Mouse (Mus musculus): Measurements from ENCODE around the gene Rnase12. TPM values are rescaled to one million over a fixed set of nuclear protein-coding genes. Genes with fewer than 3 reads are reported as not detected.
"Not testable (repeated sequence)": the region's sequence is repeated elsewhere in the genome, so short reads cannot be mapped to it uniquely, and the experiment has no call there.

Rnase12 gene
- total and polyA plus RNA-seq, 2 experiments = not detected

- Histone ChIP-seq H3K9ac (ENCODE audit: low read depth, low read length) (peak overlapping the region; percentile 45), H3K27ac (replicated peaks; ENCODE audit: insufficient read depth, low read depth, low read length) (peak overlapping the region; percentile 10; the same call in 1 of the 2 replicates), H3K4me1 (ENCODE audit: control insufficient read depth, insufficient read depth, low read length) (peaks cover 17% of the 10 kb centered on the region), H3K4me3 (ENCODE audit: insufficient read depth, low read depth, low read length) (peak overlapping the region; percentile 66), H3K36me3 (ENCODE audit: control insufficient read depth, insufficient read depth, low read length) (peaks cover 13% of the 10 kb centered on the region; the same call in 1 of the 2 replicates)
- 9% methylated on average over 1 of the region's 1 CpGs for WGBS
- DNase-seq (ENCODE audit: extremely low read depth, low read depth, low spot score) = peak; percentile 64
- not testable (repeated sequence) for H3K79me2 ChIP-seq (ENCODE audit: control insufficient read depth, insufficient read depth, low read length); H3K27me3 ChIP-seq (ENCODE audit: control insufficient read depth, insufficient read depth, low read length)
- peak; percentile 24; the same call in 1 of the 2 replicates for TF ChIP-seq CTCF (IDR thresholded peaks at IDR 0.05; ENCODE audit: low read depth, low read length)
Measured at GRCm38 (mm10) chr14:51098300-51098699, 40.8 kb upstream of the Rnase12 start.

GRCm38 (mm10) chr14:51095736-51096524, 38.5 kb upstream of the Rnase12 start:
- peak overlapping the region; percentile 76 for H3K27ac ChIP-seq (replicated peaks; ENCODE audit: insufficient read depth, low read depth, low read length)
- no peak overlapping the region for H3K9ac ChIP-seq (ENCODE audit: low read depth, low read length)

GRCm38 (mm10) chr14:51094921-51095320, 37.5 kb upstream of the Rnase12 start:
- 43% methylated on average over 8 of the region's 9 CpGs for WGBS
- peaks cover 20% of the 10 kb centered on the region for H3K4me1 ChIP-seq (ENCODE audit: control insufficient read depth, insufficient read depth, low read length)
- H3K4me3 ChIP-seq (ENCODE audit: insufficient read depth, low read depth, low read length) = no peak overlapping the region
- no peaks in the 10 kb centered on the region for H3K27me3 ChIP-seq (ENCODE audit: control insufficient read depth, insufficient read depth, low read length)
- H3K79me2 ChIP-seq (ENCODE audit: control insufficient read depth, insufficient read depth, low read length) = peaks cover 5% of the 10 kb centered on the region; the same call in 1 of the 2 replicates
- peak overlapping the region; percentile 47; the same call in 1 of the 2 replicates for H3K9ac ChIP-seq (ENCODE audit: low read depth, low read length)
- no peak for DNase-seq (ENCODE audit: extremely low read depth, low read depth, low spot score)
- peaks cover 1% of the 10 kb centered on the region; the same call in 1 of the 2 replicates for H3K36me3 ChIP-seq (ENCODE audit: control insufficient read depth, insufficient read depth, low read length)
- TF ChIP-seq POLR2A (IDR thresholded peaks at IDR 0.05; ENCODE audit: extremely low read depth, insufficient read depth, low read length) (no peak), CTCF (IDR thresholded peaks at IDR 0.05; ENCODE audit: low read depth, low read length) (no peak)
- peak overlapping the region; percentile 80 for H3K27ac ChIP-seq (replicated peaks; ENCODE audit: insufficient read depth, low read depth, low read length)

More at GRCm38 (mm10) chr14:51095736-51096524, 38.5 kb upstream of the Rnase12 start:
- Histone ChIP-seq H3K4me3 (ENCODE audit: insufficient read depth, low read depth, low read length) (peak overlapping the region; percentile 53), H3K27me3 (ENCODE audit: control insufficient read depth, insufficient read depth, low read length) (no peaks in the 10 kb centered on the region), H3K4me1 (ENCODE audit: control insufficient read depth, insufficient read depth, low read length) (peaks cover 20% of the 10 kb centered on the region), H3K36me3 (ENCODE audit: control insufficient read depth, insufficient read depth, low read length) (peaks cover 9% of the 10 kb centered on the region; the same call in 1 of the 2 replicates), H3K79me2 (ENCODE audit: control insufficient read depth, insufficient read depth, low read length) (peaks cover 5% of the 10 kb centered on the region; the same call in 1 of the 2 replicates)
- WGBS = 12% methylated on average over 9 of the region's 9 CpGs
- DNase-seq (ENCODE audit: extremely low read depth, low read depth, low spot score) = peak; percentile 99
- TF ChIP-seq CTCF (IDR thresholded peaks at IDR 0.05; ENCODE audit: low read depth, low read length) = no peak
- TF ChIP-seq POLR2A (IDR thresholded peaks at IDR 0.05; ENCODE audit: extremely low read depth, insufficient read depth, low read length) = peak; percentile 46

- DNase-seq (ENCODE audit: extremely low read depth, low read depth, low spot score) = peak; percentile 93
- H3K36me3 ChIP-seq (ENCODE audit: control insufficient read depth, insufficient read depth, low read length) = 0 out of 2 replicates have a peak, but pooled peaks cover 1% of the 10 kb centered on the region
- TF ChIP-seq CTCF (IDR thresholded peaks at IDR 0.05; ENCODE audit: low read depth, low read length) = no peak
- TF ChIP-seq POLR2A (IDR thresholded peaks at IDR 0.05; ENCODE audit: extremely low read depth, insufficient read depth, low read length) = 0 out of 2 replicates have a peak, but pooled peaks have one; percentile 7
- H3K27ac ChIP-seq (replicated peaks; ENCODE audit: insufficient read depth, low read depth, low read length) = peak overlapping the region; percentile 89
- H3K4me1 ChIP-seq (ENCODE audit: control insufficient read depth, insufficient read depth, low read length) = peaks cover 20% of the 10 kb centered on the region
- H3K79me2 ChIP-seq (ENCODE audit: control insufficient read depth, insufficient read depth, low read length) = peaks cover 5% of the 10 kb centered on the region; the same call in 1 of the 2 replicates
- H3K4me3 ChIP-seq (ENCODE audit: insufficient read depth, low read depth, low read length) = no peak overlapping the region; the same call in 1 of the 2 replicates
- H3K9ac ChIP-seq (ENCODE audit: low read depth, low read length) = peak overlapping the region; percentile 31; the same call in 1 of the 2 replicates
- 20% methylated on average over 5 of the region's 5 CpGs for WGBS
- no peaks in the 10 kb centered on the region for H3K27me3 ChIP-seq (ENCODE audit: control insufficient read depth, insufficient read depth, low read length)
Measured at GRCm38 (mm10) chr14:51094096-51094875, 36.8 kb upstream of the Rnase12 start.

GRCm38 (mm10) chr14:51093496-51093895, 36.0 kb upstream of the Rnase12 start:
- H3K4me1 ChIP-seq (ENCODE audit: control insufficient read depth, insufficient read depth, low read length) = peaks cover 18% of the 10 kb centered on the region
- H3K27ac ChIP-seq (replicated peaks; ENCODE audit: insufficient read depth, low read depth, low read length) = peak overlapping the region; percentile 89
- peak; percentile 72 for DNase-seq (ENCODE audit: extremely low read depth, low read depth, low spot score)
- no peaks in the 10 kb centered on the region for H3K27me3 ChIP-seq (ENCODE audit: control insufficient read depth, insufficient read depth, low read length)
- no peaks in the 10 kb centered on the region for H3K36me3 ChIP-seq (ENCODE audit: control insufficient read depth, insufficient read depth, low read length)
- peaks cover 5% of the 10 kb centered on the region; the same call in 1 of the 2 replicates for H3K79me2 ChIP-seq (ENCODE audit: control insufficient read depth, insufficient read depth, low read length)
- TF ChIP-seq POLR2A (IDR thresholded peaks at IDR 0.05; ENCODE audit: extremely low read depth, insufficient read depth, low read length) (no peak), CTCF (IDR thresholded peaks at IDR 0.05; ENCODE audit: low read depth, low read length) (no peak)
- 9% methylated on average over 3 of the region's 3 CpGs for WGBS
- peak overlapping the region; percentile 6; the same call in 1 of the 2 replicates for H3K9ac ChIP-seq (ENCODE audit: low read depth, low read length)
- H3K4me3 ChIP-seq (ENCODE audit: insufficient read depth, low read depth, low read length) = no peak overlapping the region
